Mouse (Mus musculus) liver, embryonic 12.5 days (tissue): ENCODE data around the gene Os9. TPM values are rescaled to one million over a fixed set of nuclear protein-coding genes. Genes with fewer than 3 reads are reported as not detected.

Experiments
- ATAC-seq: fragments of 200-750 bp; cut with Nextera tagmentation; 2 replicates; pipeline ENCODE4 v1.8.0; 2017; ENCODE audit warnings: moderate number of reproducible peaks, mild to moderate bottlenecking, moderate library complexity
- H3K27ac ChIP-seq: fragments of 300-500 bp; sonication (generic); 2 replicates; pipeline ENCODE4 v1.5.1; 2016; ENCODE audit warnings: mild to moderate bottlenecking
- H3K27me3 ChIP-seq: fragments of 300-500 bp; sonication (generic); replicated peaks from 2 replicates; pipeline ENCODE4 v1.6.1; 2016; ENCODE audit warnings: mild to moderate bottlenecking, moderate library complexity
- H3K36me3 ChIP-seq: fragments of 300-500 bp; sonication (generic); 2 replicates; pipeline ENCODE4 v1.6.1; 2016; ENCODE audit warnings: mild to moderate bottlenecking, moderate library complexity
- H3K4me1 ChIP-seq: fragments of 300-500 bp; sonication (generic); 2 replicates; pipeline ENCODE4 v1.6.1; 2016
- H3K4me2 ChIP-seq: fragments of 300-500 bp; sonication (generic); 2 replicates; pipeline ENCODE4 v1.6.1; 2016; ENCODE audit warnings: mild to moderate bottlenecking, moderate library complexity
- H3K4me3 ChIP-seq: fragments of 300-500 bp; sonication (generic); 2 replicates; pipeline ENCODE4 v1.5.1; 2016; ENCODE audit warnings: mild to moderate bottlenecking, moderate library complexity
- H3K9ac ChIP-seq: fragments of 300-500 bp; sonication (generic); 2 replicates; pipeline ENCODE4 v1.6.1; 2016; ENCODE audit warnings: mild to moderate bottlenecking, moderate library complexity
- H3K9me3 ChIP-seq: fragments of 300-500 bp; sonication (generic); replicated peaks from 2 replicates; pipeline ENCODE4 v1.6.1; 2016; ENCODE audit warnings: mild to moderate bottlenecking, moderate library complexity
- WGBS: fragments of 180-500 bp; shearing (Covaris S2); methylation state at CpG from one replicate; pipeline ENCODE4 v1.1.7; 2016; ENCODE audit not compliant: insufficient replicate concordance; 5-methylcytosine and 5-hydroxymethylcytosine counted together
- polyA plus RNA-seq: library from polyadenylated mRNA; unstranded; fragments of >200 nt; fragmentation: Nextera tagmentation; extraction: Ambion mirVana; gene quantifications from 2 replicates; pipeline ENCODE4 v1.2.1, GENCODE M21; 2016

Os9 gene
- polyA plus RNA-seq, 1 experiment from 2014 or later: 51.4 TPM

GRCm38 (mm10) chr10:127090560-127091411 lies 30.1 kb downstream of the Os9 start:
- H3K4me3 ChIP-seq: 0 out of 2 replicates have a peak overlapping the region, but pooled peaks have one; percentile 16
- peaks cover 44% of the 10 kb centered on the region for H3K27me3 ChIP-seq
- peaks cover 8% of the 10 kb centered on the region for H3K36me3 ChIP-seq
- peak overlapping the region; percentile 51 for H3K4me2 ChIP-seq
- ATAC-seq: no peak
- H3K4me1 ChIP-seq: peaks cover 23% of the 10 kb centered on the region
- no peak overlapping the region for H3K27ac ChIP-seq
- no peaks in the 10 kb centered on the region for H3K9me3 ChIP-seq
- no peak overlapping the region for H3K9ac ChIP-seq
- 40% methylated on average over 57 of the region's 57 CpGs for WGBS

GRCm38 (mm10) chr10:127085633-127086032 lies 35.3 kb downstream of the Os9 start:
- no peaks in the 10 kb centered on the region for H3K36me3 ChIP-seq
- no peak for ATAC-seq
- H3K9me3 ChIP-seq: no peaks in the 10 kb centered on the region
- peaks cover 21% of the 10 kb centered on the region for H3K4me1 ChIP-seq
- no peak overlapping the region for H3K4me3 ChIP-seq
- no peak overlapping the region for H3K9ac ChIP-seq
- no peak overlapping the region for H3K4me2 ChIP-seq
- peaks cover 56% of the 10 kb centered on the region for H3K27me3 ChIP-seq
- WGBS: 67% methylated on average over 6 of the region's 6 CpGs
- H3K27ac ChIP-seq: no peak overlapping the region

GRCm38 (mm10) chr10:127085052-127085451 lies 35.9 kb downstream of the Os9 start:
- H3K36me3 ChIP-seq: no peaks in the 10 kb centered on the region
- H3K9ac ChIP-seq: no peak overlapping the region
- no peak overlapping the region for H3K4me3 ChIP-seq
- WGBS: 73% methylated on average over 9 of the region's 9 CpGs
- H3K9me3 ChIP-seq: no peaks in the 10 kb centered on the region
- H3K4me2 ChIP-seq: no peak overlapping the region
- H3K27ac ChIP-seq: no peak overlapping the region
- peaks cover 25% of the 10 kb centered on the region for H3K4me1 ChIP-seq
- H3K27me3 ChIP-seq: peaks cover 56% of the 10 kb centered on the region
- no peak for ATAC-seq

GRCm38 (mm10) chr10:127083915-127084306 lies 37.0 kb downstream of the Os9 start:
- Histone ChIP-seq H3K27me3 (peaks cover 56% of the 10 kb centered on the region), H3K4me2 (no peak overlapping the region), H3K9me3 (no peaks in the 10 kb centered on the region), H3K4me3 (no peak overlapping the region), H3K4me1 (peaks cover 36% of the 10 kb centered on the region), H3K9ac (no peak overlapping the region), H3K36me3 (no peaks in the 10 kb centered on the region), H3K27ac (no peak overlapping the region)
- ATAC-seq: no peak
- 64% methylated on average over 5 of the region's 5 CpGs for WGBS

- no peak for ATAC-seq
- WGBS: 57% methylated on average over 8 of the region's 8 CpGs
- peaks cover 41% of the 10 kb centered on the region for H3K4me1 ChIP-seq
- no peak overlapping the region for H3K9ac ChIP-seq
- H3K9me3 ChIP-seq: no peaks in the 10 kb centered on the region
- no peak overlapping the region for H3K4me3 ChIP-seq
- H3K4me2 ChIP-seq: no peak overlapping the region
- no peaks in the 10 kb centered on the region for H3K36me3 ChIP-seq
- H3K27me3 ChIP-seq: peaks cover 60% of the 10 kb centered on the region
- H3K27ac ChIP-seq: no peak overlapping the region
Measured at GRCm38 (mm10) chr10:127083292-127083914, 37.5 kb downstream of the Os9 start.

DNA sequence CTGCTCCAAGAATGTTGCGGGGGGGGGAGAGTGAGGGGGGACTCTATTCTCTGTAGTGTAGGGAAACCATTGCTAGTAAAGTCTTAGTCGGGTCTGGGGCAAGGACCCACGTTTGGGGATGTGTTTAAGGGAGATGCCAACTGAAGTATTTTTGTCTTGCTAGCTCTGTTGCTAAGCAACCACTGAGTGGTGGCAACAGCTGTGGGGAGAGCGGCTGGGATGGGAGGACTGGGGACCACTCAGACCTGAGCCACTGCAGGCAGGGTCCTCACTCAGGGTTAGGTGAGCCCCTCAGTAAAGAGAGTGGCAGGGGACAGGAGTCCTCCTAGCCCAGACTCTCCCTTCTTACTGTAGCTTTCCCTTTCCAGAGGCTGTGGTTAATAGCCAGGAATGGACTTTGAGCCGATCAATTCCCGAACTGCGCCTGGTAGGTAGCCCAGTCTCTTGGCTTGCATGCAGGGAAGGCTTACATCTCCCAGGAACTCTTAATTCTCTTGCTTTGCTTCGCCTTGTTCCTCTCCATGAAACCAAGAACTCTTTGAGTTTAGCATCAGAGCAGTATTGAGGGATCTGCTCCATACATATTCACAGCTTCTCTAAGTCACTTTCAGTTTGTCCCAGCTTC lies 38.8 kb downstream of the Os9 start:
- Histone ChIP-seq H3K4me1 (peaks cover 53% of the 10 kb centered on the region), H3K36me3 (no peaks in the 10 kb centered on the region), H3K27ac (no peak overlapping the region), H3K9me3 (no peaks in the 10 kb centered on the region), H3K27me3 (peaks cover 67% of the 10 kb centered on the region), H3K9ac (no peak overlapping the region), H3K4me2 (peak overlapping the region; percentile 60; the same call in 1 of the 2 replicates), H3K4me3 (no peak overlapping the region)
- no peak for ATAC-seq
- WGBS: 61% methylated on average over 8 of the region's 8 CpGs

DNA sequence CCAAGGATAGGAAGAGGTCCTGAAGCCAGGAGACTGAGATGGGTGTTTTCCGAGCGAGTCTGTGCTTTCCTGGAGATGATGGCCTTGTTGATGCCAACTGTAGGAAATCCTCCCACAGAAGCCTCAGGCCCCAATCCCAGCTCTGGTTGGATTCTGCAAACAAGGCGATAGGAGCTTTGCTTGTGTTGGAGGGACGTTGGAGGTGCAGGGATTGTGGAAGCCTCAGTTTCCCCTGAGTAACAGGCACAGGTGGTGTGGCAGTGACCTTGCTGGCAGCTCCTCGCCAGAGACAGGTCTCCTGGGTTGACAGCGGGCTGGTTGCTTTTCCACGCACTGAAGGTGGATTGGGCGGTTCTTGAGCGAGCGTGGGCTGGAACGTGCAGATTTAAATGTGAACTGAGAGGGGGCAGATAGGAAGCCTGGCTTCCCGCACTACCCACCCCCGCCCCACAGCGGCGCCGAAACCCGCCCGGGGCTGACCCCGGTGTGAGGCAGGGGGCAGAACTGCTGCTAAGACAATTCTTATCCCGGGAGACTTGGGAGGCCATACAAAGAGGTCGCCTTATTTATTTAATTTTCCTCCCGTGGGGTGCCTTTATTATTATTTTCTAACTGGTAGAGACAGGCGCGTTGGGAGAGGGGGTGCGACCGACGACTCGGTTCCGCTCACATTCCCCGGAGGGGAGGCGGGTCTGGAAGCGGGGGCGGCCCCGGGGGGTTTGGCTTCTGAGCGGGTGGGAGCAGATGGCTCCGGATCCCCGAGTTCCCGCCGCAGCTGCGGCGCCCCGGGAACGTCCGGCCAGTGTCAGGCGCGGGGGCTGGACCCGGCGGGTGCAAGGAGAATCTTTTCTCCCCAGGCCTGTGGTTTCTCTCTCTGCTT lies 39.8 kb downstream of the Os9 start:
- Histone ChIP-seq H3K4me3 (peak overlapping the region; percentile 27), H3K9me3 (no peaks in the 10 kb centered on the region), H3K27ac (0 out of 2 replicates have a peak overlapping the region, but pooled peaks have one; percentile 29), H3K27me3 (peaks cover 77% of the 10 kb centered on the region), H3K4me2 (peak overlapping the region; percentile 60), H3K36me3 (no peaks in the 10 kb centered on the region), H3K9ac (no peak overlapping the region), H3K4me1 (peaks cover 63% of the 10 kb centered on the region)
- no peak for ATAC-seq
- WGBS: 11% methylated on average over 48 of the region's 48 CpGs

GRCm38 (mm10) chr10:127079665-127080391 lies 41.1 kb downstream of the Os9 start:
- H3K9me3 ChIP-seq: no peaks in the 10 kb centered on the region
- no peaks in the 10 kb centered on the region for H3K36me3 ChIP-seq
- no peak for ATAC-seq
- peak overlapping the region; percentile 53 for H3K4me3 ChIP-seq
- peak overlapping the region; percentile 24 for H3K9ac ChIP-seq
- peaks cover 89% of the 10 kb centered on the region for H3K27me3 ChIP-seq
- no peak overlapping the region for H3K27ac ChIP-seq
- H3K4me1 ChIP-seq: peaks cover 75% of the 10 kb centered on the region
- WGBS: 22% methylated on average over 65 of the region's 70 CpGs
- peak overlapping the region; percentile 77 for H3K4me2 ChIP-seq

- peaks cover 89% of the 10 kb centered on the region for H3K27me3 ChIP-seq
- peak overlapping the region; percentile 53 for H3K4me3 ChIP-seq
- H3K27ac ChIP-seq: no peak overlapping the region
- peaks cover 75% of the 10 kb centered on the region for H3K4me1 ChIP-seq
- no peaks in the 10 kb centered on the region for H3K36me3 ChIP-seq
- 7% methylated on average over 42 of the region's 49 CpGs for WGBS
- H3K4me2 ChIP-seq: peak overlapping the region; percentile 77
- ATAC-seq: no peak
- no peaks in the 10 kb centered on the region for H3K9me3 ChIP-seq
- H3K9ac ChIP-seq: peak overlapping the region; percentile 24
Measured at GRCm38 (mm10) chr10:127078677-127079575, 42.0 kb downstream of the Os9 start.

- Histone ChIP-seq H3K9ac (no peak overlapping the region), H3K4me3 (peak overlapping the region; percentile 53; the same call in 1 of the 2 replicates), H3K4me1 (peaks cover 75% of the 10 kb centered on the region), H3K36me3 (no peaks in the 10 kb centered on the region), H3K9me3 (no peaks in the 10 kb centered on the region), H3K27ac (no peak overlapping the region), H3K4me2 (peak overlapping the region; percentile 77), H3K27me3 (peaks cover 81% of the 10 kb centered on the region)
- 31% methylated on average over 12 of the region's 12 CpGs for WGBS
- no peak for ATAC-seq
Measured at GRCm38 (mm10) chr10:127078001-127078676, 42.8 kb downstream of the Os9 start.
